Mouse (Mus musculus): ENCODE data around the gene Pou3f4.

GRCm38 (mm10) chrX:110815549-110815930 is 1.5 kb downstream of the Pou3f4 start:
- no peak for TF ChIP-seq CTCF (IDR thresholded peaks at IDR 0.05; ENCODE audit: low read depth, low read length)
- no peak for TF ChIP-seq POLR2A (IDR thresholded peaks at IDR 0.05; ENCODE audit: borderline replicate concordance, low read depth, low read length)

Data from bone marrow macrophage, adult 2 months (primary cell).